Mouse (Mus musculus): ENCODE measurements around the gene Pigk. TPM values are rescaled to one million over a fixed set of nuclear protein-coding genes. Genes with fewer than 3 reads are reported as not detected.

Pigk gene
- total RNA-seq, 1 experiment, result 44.6 TPM

DNA sequence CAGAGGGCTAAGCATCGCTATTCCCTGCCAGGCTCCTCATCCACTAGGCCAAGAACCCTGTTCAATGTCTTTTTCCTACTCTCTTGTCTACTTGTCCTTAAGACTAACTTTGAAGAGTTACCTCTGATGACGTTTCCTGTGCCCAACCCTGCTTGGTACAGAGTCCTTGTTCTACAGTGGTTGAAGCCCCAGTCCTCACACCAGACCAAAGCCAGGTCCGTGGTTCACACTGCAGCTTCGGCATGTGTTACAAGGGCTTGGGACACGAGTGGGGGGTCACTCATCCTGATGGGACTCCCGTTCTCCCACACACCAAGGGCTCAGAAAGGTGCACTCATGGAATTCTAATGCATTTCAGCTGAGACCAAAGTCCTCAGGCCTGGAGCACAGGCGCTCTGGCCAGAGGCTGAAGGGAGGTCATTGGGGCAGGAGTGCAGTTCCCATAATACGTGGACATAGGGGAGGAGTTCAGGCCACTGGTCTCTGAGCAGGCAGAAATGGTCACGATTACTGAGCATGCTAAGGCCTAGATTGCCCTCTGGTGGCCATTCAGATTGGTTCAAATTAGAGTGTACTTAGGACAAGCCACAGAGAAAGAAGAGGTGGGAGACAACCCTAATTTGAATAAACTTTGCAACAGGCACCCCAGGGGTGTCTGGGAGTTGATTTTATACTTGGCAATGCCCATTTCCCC, 86.0 kb downstream of the Pigk start:
- 0 out of 2 replicates have a peak, but pooled peaks cover 2% of the 10 kb centered on the region for H3K9me3 ChIP-seq (ENCODE audit: control insufficient read depth, insufficient read depth, low read depth, low read length)
- H3K4me3 ChIP-seq (ENCODE audit: insufficient read depth in 1 of 2, low read depth in 1 of 2, low read length in 2 of 2, poor library complexity in 1 of 2, severe bottlenecking in 1 of 2), result no peak overlapping the region
- no peak overlapping the region for H3K9ac ChIP-seq (ENCODE audit: insufficient read depth, low read depth, low read length, poor library complexity, severe bottlenecking)
- in situ Hi-C loops (cut with MboI; ENCODE audit: low sequenced_read_pairs in 2 of 2, unreplicated experiment in 2 of 2), result no loop called here
- H3K4me1 ChIP-seq (ENCODE audit: control insufficient read depth in 2 of 2, insufficient read depth in 2 of 2, low read length in 2 of 2, poor library complexity in 1 of 2), result no peaks in the 10 kb centered on the region
- H3K27ac ChIP-seq (ENCODE audit: insufficient read depth, low read depth, low read length, poor library complexity, severe bottlenecking), result no peak overlapping the region
- H3K36me3 ChIP-seq (ENCODE audit: control insufficient read depth, insufficient read depth, low read length, poor library complexity, severe bottlenecking), result no peaks in the 10 kb centered on the region
- DNase-seq (ENCODE audit: low read depth, low spot score), result no peak
- TF ChIP-seq ZC3H11A (IDR thresholded peaks at IDR 0.05; ENCODE audit: borderline replicate concordance, low read depth, low read length) (no peak), HCFC1 (IDR thresholded peaks at IDR 0.05; ENCODE audit: borderline replicate concordance, insufficient read depth, low read length) (no peak), ZNF384 (IDR thresholded peaks at IDR 0.05; ENCODE audit: low read depth, low read length) (no peak), CHD2 (IDR thresholded peaks at IDR 0.05; ENCODE audit: low read depth, low read length) (no peak), MAFK (IDR thresholded peaks at IDR 0.05; ENCODE audit: insufficient read depth, low read depth, low read length) (no peak)

GRCm38 (mm10) chr3:152813905-152814304, 100.0 kb downstream of the Pigk start:
- Histone ChIP-seq H3K4me3 (ENCODE audit: insufficient read depth in 1 of 2, low read depth in 1 of 2, low read length in 2 of 2, poor library complexity in 1 of 2, severe bottlenecking in 1 of 2) (no peak overlapping the region), H3K9ac (ENCODE audit: insufficient read depth, low read depth, low read length, poor library complexity, severe bottlenecking) (no peak overlapping the region), H3K9me3 (ENCODE audit: control insufficient read depth, insufficient read depth, low read depth, low read length) (no peaks in the 10 kb centered on the region), H3K27ac (ENCODE audit: insufficient read depth, low read depth, low read length, poor library complexity, severe bottlenecking) (no peak overlapping the region), H3K36me3 (ENCODE audit: control insufficient read depth, insufficient read depth, low read length, poor library complexity, severe bottlenecking) (no peaks in the 10 kb centered on the region; the same call in 1 of the 2 replicates), H3K4me1 (ENCODE audit: control insufficient read depth in 2 of 2, insufficient read depth in 2 of 2, low read length in 2 of 2, poor library complexity in 1 of 2) (no peaks in the 10 kb centered on the region)
- in situ Hi-C loops (cut with MboI; ENCODE audit: low sequenced_read_pairs in 2 of 2, unreplicated experiment in 2 of 2), result no loop called here
- DNase-seq (ENCODE audit: low read depth, low spot score), result no peak
- no peak for TF ChIP-seq MAFK (IDR thresholded peaks at IDR 0.05; ENCODE audit: insufficient read depth, low read depth, low read length)
- TF ChIP-seq ZC3H11A (IDR thresholded peaks at IDR 0.05; ENCODE audit: borderline replicate concordance, low read depth, low read length), result no peak
- no peak for TF ChIP-seq ZNF384 (IDR thresholded peaks at IDR 0.05; ENCODE audit: low read depth, low read length)
- no peak for TF ChIP-seq CHD2 (IDR thresholded peaks at IDR 0.05; ENCODE audit: low read depth, low read length)
- TF ChIP-seq HCFC1 (IDR thresholded peaks at IDR 0.05; ENCODE audit: borderline replicate concordance, insufficient read depth, low read length), result no peak

DNA sequence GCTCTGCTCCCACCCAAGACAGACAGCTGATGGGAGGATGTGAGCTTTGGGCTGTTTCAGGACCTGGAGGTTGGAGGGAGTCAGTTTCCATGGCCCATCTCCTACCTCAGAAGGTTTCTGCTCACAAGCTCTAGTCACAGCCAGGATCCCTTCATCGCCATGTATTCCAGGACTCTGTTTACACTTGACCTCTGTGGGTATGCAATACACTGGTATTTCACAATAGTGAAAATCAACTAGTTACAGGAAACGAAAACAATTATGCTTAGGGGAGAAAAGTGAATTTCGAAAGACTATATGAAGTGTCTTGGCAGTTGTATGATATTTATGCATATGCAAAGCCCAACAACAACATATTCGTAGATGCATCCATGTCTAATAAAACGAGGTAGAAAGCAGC, 101.2 kb downstream of the Pigk start:
- in situ Hi-C loops (cut with MboI; ENCODE audit: low sequenced_read_pairs in 2 of 2, unreplicated experiment in 2 of 2), result no loop called here
- Histone ChIP-seq H3K9ac (ENCODE audit: insufficient read depth, low read depth, low read length, poor library complexity, severe bottlenecking) (no peak overlapping the region), H3K4me1 (ENCODE audit: control insufficient read depth in 2 of 2, insufficient read depth in 2 of 2, low read length in 2 of 2, poor library complexity in 1 of 2) (no peaks in the 10 kb centered on the region), H3K4me3 (ENCODE audit: insufficient read depth in 1 of 2, low read depth in 1 of 2, low read length in 2 of 2, poor library complexity in 1 of 2, severe bottlenecking in 1 of 2) (no peak overlapping the region), H3K27ac (ENCODE audit: insufficient read depth, low read depth, low read length, poor library complexity, severe bottlenecking) (no peak overlapping the region), H3K9me3 (ENCODE audit: control insufficient read depth, insufficient read depth, low read depth, low read length) (no peaks in the 10 kb centered on the region), H3K36me3 (ENCODE audit: control insufficient read depth, insufficient read depth, low read length, poor library complexity, severe bottlenecking) (no peaks in the 10 kb centered on the region; the same call in 1 of the 2 replicates)
- no peak for TF ChIP-seq HCFC1 (IDR thresholded peaks at IDR 0.05; ENCODE audit: borderline replicate concordance, insufficient read depth, low read length)
- no peak for TF ChIP-seq ZC3H11A (IDR thresholded peaks at IDR 0.05; ENCODE audit: borderline replicate concordance, low read depth, low read length)
- TF ChIP-seq ZNF384 (IDR thresholded peaks at IDR 0.05; ENCODE audit: low read depth, low read length), result no peak
- TF ChIP-seq MAFK (IDR thresholded peaks at IDR 0.05; ENCODE audit: insufficient read depth, low read depth, low read length), result no peak
- no peak for TF ChIP-seq CHD2 (IDR thresholded peaks at IDR 0.05; ENCODE audit: low read depth, low read length)
- no peak for DNase-seq (ENCODE audit: low read depth, low spot score)

- Histone ChIP-seq H3K4me1 (ENCODE audit: control insufficient read depth in 2 of 2, insufficient read depth in 2 of 2, low read length in 2 of 2, poor library complexity in 1 of 2) (no peaks in the 10 kb centered on the region), H3K9me3 (ENCODE audit: control insufficient read depth, insufficient read depth, low read depth, low read length) (no peaks in the 10 kb centered on the region), H3K36me3 (ENCODE audit: control insufficient read depth, insufficient read depth, low read length, poor library complexity, severe bottlenecking) (no peaks in the 10 kb centered on the region), H3K4me3 (ENCODE audit: insufficient read depth in 1 of 2, low read depth in 1 of 2, low read length in 2 of 2, poor library complexity in 1 of 2, severe bottlenecking in 1 of 2) (no peak overlapping the region), H3K9ac (ENCODE audit: insufficient read depth, low read depth, low read length, poor library complexity, severe bottlenecking) (no peak overlapping the region), H3K27ac (ENCODE audit: insufficient read depth, low read depth, low read length, poor library complexity, severe bottlenecking) (no peak overlapping the region)
- in situ Hi-C loops (cut with MboI; ENCODE audit: low sequenced_read_pairs in 2 of 2, unreplicated experiment in 2 of 2), result no loop called here
- TF ChIP-seq CHD2 (IDR thresholded peaks at IDR 0.05; ENCODE audit: low read depth, low read length) (no peak), ZNF384 (IDR thresholded peaks at IDR 0.05; ENCODE audit: low read depth, low read length) (no peak), MAFK (IDR thresholded peaks at IDR 0.05; ENCODE audit: insufficient read depth, low read depth, low read length) (no peak), ZC3H11A (IDR thresholded peaks at IDR 0.05; ENCODE audit: borderline replicate concordance, low read depth, low read length) (no peak), HCFC1 (IDR thresholded peaks at IDR 0.05; ENCODE audit: borderline replicate concordance, insufficient read depth, low read length) (no peak)
- DNase-seq (ENCODE audit: low read depth, low spot score), result no peak
These were observed 106.5 kb downstream of the Pigk start for GRCm38 (mm10) chr3:152820406-152820805.

Data from ES-E14 (cell line).